Mouse (Mus musculus): ENCODE data around the gene Rffl.

The Rffl gene

DNA sequence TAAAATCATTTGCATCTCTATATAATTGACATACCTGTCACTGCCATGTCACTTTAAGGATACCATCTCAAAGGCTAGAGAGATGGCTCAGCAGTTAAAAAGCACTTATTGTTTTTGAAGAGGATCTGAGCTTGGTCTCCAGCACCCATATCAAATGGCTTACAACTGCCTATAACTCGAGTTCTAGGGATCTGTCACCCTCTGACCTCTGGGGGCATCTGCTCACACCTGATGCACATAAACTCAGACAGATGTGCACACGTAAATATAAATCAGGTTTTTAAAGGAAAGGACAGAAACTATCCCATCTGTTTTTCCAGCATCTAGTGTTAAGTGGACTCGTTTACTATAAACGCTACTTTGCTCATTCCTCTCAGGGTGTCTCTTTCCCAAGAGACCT lies 107.7 kb downstream of the Rffl start:
- DNase-seq: no peak

DNA sequence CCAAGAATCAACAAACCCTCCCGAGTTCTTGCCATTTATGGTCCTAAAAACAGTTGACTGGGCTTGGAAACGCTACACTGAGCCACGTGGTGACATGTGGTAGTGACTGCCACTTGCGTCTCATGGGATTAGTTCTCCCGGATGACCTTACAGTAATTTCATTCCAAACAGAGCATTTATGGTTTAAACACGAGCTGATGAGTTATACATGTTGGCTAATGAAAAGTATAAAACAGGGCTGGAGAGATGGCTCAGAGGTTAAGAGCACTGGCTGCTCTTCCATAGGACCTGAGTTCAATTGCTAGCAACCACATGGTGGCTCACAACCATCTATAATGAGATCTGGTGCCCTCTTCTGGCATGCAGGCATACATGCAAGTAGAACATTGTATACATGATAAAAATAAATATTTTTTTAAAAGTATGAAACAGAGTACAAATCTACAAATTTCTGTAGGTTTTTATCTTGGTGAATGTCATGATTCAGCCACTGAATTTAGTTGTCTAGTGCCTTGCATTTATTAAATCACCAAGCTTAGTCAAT lies 108.7 kb downstream of the Rffl start:
- DNase-seq: no peak

DNA sequence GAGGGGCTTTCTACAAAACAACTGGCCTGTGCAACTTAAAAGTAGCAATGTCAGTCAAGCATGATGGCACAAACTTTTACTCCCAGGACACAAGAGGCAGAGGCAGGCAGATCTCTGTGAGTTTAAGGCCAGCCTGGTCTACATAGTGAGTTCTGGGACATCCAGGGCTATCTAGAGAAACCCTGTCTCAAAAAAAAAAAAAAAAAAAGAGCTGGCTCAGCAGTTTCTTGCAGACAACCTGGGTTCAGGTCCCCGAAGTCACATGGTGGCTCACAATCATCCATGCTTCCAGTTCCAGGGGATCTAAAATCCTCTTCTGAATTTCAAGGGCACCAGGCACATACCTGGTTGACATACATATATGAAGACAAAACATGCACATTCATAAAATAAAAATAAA lies 115.1 kb downstream of the Rffl start:
- no peak for DNase-seq

Data from lung, adult 18-20 months (tissue).